Mouse (Mus musculus) right cerebral cortex, adult 18-20 months (tissue): ENCODE data around the gene Rtn4ip1.
"Not testable (repeated sequence)": the region's sequence is repeated elsewhere in the genome, so short reads cannot be mapped to it uniquely, and the experiment has no call there.

ENCODE experiments used
- DNase-seq: peaks from one replicate; pipeline ENCODE4 v3.0.0; 2022; ENCODE audit warnings: mixed read lengths

Rtn4ip1 gene

DNA sequence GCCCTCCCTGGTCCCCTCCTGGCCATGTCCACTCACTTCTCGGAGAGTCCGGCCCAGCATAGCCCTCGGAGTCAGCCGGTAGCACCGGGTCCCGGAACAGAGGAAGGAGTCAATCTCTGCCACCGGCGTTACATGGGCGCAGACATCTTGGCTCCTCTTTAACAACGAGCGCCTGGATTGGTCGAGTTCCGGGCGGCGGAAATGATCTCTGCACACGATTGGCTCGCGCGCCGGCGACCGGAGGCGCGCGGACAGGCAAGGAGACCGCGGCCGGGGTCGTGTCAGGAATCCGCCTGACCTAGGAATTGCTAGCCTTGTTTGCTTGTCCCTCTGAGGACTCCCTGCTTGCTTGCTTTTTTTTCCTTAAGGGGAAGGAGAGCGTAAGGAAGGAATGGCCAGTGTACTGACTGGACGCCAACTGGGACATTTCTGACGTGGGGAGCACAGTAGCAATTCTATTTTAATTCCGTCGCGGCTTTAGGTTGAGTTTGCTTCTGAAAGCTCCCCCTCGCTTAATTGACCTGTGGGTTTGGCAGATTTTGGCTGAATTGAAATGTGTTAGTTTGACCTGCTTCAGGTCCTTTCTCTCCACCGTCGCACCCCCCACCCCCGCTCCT, at the start of gene Rtn4ip1, which contains the start of gene Qrsl1:
TSS of gene Rtn4ip1 (plus strand) at position 230 of the 617 bp plus-strand sequence.
TSS of gene Qrsl1 (minus strand) at position 168 of the 617 bp plus-strand sequence.
- DNase-seq = peak; percentile 95

DNA sequence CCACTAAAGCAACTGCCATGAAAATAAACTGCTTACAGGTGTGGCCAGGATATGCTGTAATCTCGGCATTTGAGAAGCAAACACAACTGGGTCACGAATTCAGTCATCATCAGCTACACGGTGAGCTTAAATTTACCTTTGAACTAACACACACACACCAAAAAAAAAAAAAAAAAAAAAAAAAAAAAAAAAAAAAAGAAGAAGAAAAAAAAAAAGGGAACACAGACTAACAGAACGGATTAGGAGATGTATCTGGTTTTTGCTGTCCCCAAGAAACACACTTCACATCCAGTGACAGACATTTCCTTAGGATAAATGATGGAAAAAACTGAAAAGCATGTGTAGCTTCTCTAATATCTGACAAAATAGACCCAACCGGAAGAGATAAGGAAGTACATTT, 49.7 kb upstream of the Rtn4ip1 start:
- no peak for DNase-seq

DNA sequence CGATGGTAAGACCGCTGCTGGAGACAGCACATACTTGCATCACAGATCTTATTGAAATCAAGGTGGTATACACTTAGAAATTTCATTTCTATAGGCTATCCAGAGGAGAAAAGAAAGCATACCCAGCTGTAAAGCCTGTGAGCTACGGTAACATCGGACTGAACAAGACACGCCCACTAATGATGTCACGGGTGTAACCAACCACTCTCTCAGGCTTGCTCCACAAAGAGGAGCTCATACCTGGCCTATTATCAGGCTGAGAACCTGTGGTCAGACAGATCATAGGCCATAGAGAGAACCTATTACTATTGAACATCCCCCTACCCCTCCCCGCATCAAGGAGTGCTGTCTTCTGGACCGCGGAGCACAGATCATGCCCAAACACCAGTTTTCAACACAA, 45.7 kb upstream of the Rtn4ip1 start:
- DNase-seq = no peak

DNA sequence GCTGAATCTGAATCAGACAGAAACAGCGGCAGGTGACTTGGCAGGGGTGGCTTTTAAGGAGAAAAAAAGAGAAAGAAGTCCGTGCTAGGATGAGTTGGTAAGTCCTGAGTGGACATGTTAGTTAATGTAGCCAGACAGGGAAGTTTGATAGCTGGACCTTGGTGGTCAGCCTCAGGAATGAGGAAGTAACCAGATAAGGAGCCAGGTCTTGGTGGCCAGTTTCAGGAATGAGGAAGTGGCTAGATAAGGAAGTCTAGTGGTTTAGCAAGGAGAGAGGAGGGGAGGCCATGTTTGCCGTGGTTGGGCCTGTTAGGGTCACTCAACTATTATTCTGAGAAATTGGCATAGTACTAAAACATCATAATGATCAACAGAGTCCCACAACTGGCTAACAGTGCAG, 45.3 kb upstream of the Rtn4ip1 start:
- DNase-seq = no peak

DNA sequence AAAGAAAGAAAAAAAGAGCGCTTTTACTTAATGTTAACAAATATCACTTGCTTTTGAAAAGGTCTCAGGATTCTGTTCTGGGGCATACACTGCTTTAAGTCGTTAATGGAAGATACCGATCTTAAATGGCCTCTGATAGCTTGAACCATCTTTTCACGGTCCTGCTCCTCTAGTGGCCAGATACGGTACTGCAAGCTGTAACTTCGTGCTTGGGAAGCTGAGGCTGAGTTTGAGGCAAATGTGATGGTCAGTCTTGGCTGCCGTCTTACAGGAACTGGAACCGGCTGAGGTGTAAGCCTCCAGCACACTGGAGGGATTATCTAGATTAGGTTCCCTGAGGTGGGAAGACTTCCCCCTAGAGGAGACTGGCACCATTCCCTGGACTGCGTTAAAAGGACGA, 30.9 kb upstream of the Rtn4ip1 start:
- DNase-seq = no peak

DNA sequence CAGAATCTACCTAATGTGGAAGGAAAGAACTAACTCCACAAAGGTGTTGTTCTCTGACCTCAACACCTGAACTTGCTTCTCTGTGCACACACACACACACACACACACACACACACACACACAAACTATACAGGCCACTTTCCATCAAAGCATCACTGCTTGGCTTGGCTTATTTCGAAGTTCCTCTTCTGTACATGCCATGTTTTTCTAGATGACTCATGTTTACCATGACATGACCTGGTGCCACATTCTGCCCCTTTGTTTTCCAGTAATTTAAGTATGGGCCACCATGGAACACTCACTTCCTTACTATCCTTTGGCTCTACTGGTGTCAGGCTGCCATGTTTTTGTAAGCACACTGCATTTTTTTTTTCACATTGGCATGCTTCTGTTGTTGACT, 30.1 kb upstream of the Rtn4ip1 start:
- DNase-seq = no peak

DNA sequence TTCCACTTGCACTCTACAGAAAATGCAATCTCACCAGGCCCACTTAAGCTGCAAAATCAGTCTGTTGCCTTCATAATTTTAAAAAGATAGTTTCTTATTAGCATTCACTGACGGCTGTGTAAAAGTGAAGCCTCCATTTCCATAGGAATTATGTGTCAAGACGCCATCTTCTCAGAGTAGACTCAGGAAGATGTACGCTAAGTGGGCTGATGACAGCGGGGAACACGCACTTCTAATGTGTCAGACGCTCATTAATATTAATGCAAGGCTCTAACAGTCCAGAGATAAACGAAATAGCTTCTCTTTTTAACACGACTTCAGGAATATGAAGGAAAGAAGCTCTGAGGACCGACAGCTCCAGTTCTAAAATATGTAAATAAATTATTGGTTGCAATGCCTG, 13.9 kb upstream of the Rtn4ip1 start:
- DNase-seq = no peak

DNA sequence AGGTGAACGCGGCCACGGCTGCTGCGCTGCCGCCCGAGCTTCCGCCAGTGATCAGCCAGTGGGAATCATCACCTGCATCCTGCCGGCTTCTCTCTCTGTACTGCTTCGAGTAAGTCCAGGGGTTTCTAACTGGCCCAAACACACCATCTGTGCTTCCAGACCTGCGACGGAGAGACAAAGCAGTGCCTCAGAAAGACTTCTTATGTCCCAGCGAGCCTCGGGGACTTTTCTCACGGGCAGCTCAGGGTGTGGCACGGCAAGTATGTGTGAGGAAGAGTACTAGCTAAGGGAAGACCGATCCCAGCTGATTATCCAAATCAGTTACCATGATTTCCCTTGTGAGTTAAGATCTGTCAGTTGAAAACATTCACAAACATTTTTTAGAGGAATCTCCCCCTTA, 12.6 kb upstream of the Rtn4ip1 start:
- no peak for DNase-seq

DNA sequence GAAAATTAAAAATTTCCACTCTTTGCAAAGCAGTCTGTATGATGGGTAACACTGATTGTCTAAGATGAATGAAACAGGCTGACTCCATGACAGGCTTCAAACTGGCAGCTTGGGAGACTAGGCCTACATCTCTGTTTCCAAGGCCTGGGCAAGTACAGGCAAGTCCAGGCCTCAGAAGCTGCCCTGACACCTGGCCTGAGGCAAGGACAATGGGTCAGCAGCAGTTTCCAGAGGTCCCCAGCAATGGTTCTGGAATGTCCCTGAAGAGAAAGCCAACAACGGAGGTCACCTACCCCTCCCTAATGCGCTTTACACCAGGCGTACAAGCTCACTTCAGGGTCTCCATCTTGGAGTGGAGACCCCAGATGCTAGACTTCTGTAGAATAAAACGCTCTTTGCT, 8.6 kb upstream of the Rtn4ip1 start:
- no peak for DNase-seq

DNA sequence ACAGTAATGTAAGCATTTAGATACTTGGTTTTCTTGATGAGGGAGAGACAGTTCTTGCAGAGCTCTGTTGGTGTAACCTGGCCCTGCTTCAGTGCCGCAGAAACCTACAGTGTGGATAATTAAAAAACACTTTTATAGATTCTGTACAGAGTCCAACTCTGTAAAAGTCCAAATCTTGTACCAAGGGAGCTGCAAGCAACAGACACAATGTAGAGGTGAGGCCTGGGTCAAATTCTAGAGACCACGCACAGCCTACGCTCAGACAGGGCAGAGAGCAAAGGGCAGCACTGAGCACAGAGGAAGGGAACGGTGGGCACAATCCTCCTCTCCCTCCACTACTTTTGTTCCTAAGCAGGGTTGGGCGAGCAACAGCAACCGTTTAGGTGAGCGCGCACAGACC, 5.5 kb upstream of the Rtn4ip1 start:
- DNase-seq = no peak

DNA sequence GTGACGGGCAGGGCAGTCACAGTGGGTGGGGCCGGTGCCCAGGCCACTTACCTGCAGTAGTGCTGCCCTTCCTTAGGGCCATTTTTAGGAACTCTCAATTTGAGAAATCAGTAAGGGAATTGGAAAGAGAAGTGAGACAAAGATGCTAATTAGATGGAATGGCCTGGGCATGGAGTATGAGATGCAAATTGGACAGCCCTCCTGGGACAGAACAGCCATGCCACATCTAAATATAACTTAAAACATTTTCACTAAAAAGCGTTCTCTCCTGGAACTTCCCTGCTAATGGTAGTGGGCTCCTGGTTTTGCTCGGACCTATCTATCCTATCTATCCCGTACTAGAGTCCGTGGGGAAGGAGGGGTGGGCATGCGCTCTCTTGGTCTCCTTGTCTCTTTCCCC, 3.3 kb upstream of the Rtn4ip1 start:
- DNase-seq = no peak

DNA sequence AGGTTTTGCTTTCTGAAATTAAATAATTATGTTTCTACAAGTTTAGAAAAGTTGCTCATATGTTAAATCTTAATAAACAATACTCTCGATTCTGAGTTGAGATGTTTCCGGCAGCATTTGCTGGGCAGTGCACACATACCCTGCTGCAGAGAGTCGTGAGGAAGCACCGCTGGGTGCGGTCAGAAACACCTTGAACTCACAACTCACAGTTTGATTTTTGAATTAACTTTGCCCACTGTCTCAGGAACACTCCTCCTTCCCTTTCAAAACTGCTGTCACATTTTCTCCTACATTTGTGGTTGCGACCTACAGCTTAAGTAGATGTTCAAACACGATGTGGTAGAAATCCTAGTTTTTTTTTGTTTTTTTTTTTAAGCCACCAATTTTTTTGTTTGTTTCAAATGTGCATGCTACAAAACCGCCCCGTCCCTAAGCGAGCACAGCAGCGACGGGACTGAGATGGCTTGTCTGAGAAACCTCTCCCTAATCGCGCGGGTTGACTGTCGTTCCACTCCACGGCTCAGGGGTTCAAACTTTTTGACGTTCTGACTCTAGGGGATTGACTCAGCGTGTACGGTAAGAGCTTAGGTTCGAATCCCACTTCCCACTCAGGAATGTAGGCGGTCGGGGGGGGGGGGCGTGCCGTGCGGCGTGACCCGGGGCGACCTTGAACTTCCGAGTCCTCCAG, 580 bp upstream of the Rtn4ip1 start:
- no peak for DNase-seq

DNA sequence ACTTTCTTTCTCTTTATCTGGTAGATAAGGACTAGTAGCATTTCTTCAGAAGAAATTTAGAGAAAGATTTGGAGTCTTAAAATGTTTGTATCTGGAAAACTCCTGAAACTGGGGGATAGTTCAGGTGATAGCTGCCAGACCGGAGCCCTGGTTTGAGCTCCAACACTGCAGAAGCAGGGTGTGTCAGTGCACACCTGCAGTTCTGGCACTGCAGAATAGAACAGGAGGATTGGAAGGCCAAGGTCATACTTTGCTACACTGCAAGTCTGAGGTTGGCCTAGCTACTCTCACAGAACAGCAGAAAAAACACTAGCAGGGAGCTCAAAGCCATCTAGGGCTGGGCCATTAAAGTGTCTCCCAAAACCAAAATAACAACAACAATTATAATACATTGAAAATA, 3.0 kb downstream of the Rtn4ip1 start:
- DNase-seq = no peak

DNA sequence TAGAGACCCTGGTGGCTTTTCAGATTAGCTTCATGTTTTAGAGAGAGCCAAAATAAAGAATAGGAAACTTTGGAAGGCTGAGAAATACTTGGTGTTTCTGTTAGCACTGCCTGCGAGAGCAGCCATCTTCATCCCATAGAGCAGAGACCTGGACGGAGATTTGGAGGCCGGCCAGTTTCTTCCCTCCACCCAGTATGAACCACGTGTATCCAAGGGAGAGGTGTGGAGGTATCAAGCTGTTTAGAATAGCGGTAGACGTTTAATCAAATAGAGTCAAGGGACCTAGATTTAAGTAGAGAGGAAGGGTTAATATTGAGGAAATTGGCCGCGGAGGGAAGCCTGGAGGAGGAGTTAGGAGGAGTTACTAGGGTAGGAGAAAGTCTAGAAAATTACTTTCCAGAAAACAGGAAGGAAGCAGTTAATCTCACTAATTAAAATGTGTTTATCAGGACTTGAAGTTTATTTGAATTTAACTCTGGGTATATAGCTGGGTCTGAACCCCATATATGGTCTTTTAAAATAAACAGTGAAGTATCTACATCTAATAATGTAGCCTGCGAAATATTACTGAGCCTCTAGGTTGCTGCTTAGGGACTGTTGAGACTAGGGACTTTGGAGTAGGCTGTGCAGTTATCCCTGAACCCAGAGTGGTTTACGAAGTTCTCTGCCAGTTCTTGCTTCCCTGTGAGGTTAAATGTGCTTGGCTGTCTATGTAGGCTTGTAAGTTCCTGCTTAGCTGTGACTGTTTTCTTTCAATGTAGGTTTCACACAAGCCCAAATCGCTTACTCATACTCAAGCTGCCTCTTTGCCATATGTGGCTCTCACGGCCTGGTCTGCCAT, 8.6 kb downstream of the Rtn4ip1 start:
- no peak for DNase-seq

DNA sequence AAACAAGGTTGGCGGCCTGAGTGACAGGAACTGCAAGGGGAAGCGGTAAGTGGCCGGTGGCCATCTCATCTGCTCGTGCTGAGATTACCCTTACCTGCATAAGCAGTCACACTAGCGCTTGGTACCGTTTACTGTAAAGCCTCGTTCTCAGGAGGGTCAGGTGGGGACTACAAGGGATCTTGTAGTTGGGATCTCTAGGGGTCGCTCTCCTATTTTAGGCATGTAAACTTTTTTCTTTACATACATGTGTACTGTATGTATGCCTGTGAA, 9.2 kb downstream of the Rtn4ip1 start:
- DNase-seq = no peak

DNA sequence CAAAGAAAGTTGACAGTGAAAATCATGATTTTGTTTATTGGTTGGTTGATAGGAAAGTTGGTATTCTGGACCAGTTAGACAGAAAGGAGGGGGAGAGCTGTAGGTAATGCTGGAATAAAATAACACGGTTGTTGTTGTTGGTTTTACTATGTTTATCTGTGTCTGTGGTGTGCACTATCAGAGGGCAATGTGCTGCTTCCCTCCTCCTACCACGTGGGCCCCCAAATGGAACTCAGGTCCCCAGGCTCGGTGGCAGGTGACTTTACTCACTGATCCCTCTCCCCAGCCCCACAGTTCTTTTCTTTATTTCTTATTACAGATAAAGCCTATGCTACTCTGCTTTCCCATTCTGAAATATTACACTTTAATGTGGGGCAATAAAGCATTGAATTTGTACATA, 10.6 kb downstream of the Rtn4ip1 start:
- no peak for DNase-seq

DNA sequence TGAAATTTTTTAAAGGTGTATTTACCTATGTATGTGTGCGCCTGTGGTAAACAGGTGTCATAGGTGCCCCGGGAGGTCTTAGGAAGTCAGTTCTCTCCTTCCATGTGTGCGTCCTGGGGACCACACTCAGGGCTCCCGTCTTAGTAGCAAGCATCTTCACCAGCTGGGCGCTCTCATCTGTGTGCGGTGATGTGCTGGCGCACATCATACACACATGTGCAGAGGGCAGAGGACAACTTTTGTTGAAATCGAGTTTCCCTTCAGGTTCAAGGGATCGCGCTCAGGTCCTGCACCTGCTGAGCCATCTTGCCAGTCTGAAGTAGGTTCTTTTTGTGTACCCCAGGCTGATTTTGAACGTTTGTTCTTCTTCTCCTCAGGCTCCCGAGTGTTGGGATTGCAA, 14.6 kb downstream of the Rtn4ip1 start:
- DNase-seq = no peak

DNA sequence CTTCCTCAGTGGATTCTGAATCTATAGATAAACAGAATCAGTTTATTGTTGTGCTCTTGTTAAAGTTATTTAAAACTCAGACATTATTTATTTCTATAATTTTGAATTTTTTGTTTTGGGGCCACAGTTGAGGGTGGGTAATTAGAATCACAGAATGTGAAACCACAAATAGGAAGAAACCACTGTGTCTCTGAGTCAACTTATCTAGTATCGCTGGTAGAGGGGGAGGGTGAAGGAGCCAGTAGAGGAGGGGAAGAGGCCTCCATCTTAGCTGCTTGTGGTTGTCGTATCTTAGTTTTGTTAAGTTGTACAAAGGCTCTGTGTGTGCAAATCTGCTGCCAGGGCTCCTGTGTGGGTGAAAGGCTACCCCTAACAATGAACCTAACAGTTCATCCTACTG, 15.1 kb downstream of the Rtn4ip1 start:
- no peak for DNase-seq

DNA sequence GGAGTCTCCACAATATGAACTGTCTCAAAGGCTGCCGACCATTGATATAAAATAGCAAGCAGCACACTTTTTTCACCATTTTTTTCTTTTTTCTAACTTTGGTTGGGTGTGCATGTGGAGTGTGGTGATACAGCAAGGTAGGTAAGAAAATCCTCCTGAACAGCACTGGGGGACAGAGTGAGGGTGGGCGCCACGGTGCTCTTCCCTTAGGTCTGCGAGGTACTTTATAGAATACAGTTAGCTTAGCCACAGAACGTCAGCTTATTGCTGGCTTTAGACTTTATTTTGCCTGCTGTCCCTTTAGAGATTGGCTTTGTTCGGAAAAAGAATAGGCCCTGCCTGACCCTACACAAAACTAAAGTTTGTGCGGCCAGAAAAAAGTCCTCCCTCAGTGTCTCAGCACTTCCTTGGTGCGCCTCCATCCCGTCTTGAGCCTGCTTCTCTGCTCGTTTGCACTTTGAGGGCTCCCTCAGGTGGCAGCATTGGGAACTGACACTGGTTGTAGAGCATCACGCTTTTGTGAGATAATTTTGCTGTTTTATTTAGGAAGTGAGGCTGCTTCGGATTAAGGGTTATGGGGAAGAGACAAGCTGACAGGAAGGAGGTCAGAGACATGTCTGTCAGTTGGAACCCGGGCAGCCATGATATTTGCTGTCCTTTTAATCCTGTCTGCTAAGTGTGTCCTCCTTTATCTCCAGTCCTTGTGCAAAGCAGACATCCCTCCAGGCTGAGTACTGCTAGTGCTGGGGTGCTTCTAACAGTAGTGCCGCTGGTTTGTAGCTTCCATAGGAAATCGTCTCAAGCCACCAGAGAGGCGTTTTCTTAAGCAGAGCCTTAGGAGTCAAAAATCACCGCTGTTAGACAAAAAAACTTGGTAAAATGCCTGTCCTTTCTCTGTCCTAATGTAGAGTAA, 17.3 kb downstream of the Rtn4ip1 start:
- DNase-seq = peak; percentile 71

DNA sequence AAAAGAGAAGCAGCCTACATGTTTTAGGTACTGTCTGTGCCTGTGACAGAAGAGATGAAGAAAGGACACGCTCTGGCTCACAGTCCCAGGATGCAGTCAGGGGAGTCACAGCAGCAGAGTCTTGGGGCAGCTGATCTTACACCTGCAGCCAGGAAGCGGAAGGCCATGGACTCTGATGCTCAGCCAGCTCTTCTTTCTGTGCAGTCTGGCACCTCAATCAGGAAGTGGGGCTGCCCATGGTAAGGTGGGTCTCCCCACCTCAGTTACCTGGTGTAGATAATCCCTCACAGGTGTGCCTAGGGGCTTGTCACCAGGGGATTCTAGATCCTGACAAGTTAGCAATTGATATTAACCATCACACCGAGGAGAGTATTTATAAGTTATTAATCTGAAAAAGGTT, 21.5 kb downstream of the Rtn4ip1 start:
- DNase-seq = no peak

DNA sequence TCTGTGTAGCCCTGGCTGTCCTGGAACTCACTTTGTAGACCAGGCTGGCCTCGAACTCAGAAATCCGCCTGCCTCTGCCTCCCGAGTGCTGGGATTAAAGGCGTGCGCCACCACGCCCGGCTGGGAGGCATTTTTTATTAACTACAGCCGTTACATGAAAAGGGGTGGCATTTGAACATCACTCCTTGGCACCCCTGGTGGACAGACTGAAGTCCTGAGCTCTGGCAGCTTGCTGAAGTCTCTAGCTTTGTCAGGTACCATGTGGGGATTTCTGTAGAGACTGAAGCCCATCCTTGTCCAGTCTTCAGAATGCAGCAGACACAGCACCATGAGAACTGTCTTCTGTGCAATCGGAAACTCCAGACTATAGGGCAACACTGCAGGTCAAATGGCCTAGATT, 24.2 kb downstream of the Rtn4ip1 start:
- DNase-seq = not testable (repeated sequence)

DNA sequence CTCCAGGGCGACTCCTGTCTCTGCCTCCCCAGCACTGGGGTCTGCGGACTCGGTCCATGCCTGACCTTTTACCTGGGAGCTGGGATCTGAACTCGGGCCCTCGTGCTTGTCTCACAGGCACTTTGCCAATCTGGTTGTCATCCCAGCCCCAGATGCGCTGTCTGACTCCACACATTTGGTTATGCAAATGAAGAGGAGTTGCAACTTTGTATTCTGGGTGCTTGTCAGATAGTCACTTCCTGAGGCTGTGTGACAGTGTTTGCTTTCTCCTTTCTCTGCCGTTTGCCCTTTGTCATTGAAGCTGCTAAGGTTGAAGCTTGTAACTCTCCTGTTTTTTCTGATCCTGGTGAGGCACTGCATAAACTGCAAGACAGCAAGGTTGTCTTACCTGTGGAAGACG, 26.1 kb downstream of the Rtn4ip1 start:
- DNase-seq = no peak

DNA sequence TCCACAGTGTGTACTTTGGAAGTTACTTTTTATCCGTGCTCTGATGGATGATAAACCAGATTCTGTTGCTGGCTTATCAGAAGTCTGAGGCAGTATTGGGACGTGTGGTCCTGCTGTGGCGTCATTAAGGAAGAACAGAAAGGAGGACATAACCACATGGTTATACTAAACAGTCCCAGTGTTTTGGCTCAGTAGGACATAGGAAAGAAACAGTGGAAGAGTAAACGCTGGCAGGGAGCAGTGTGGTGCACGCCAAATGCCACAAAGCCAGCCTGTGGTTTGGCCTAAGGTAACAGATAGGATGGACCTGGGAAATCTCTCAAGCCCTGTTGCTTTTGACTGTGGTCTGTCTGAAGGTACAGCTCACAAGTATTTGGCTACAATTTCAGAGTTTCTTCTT, 27.0 kb downstream of the Rtn4ip1 start:
- no peak for DNase-seq
